Mouse (Mus musculus) heart, embryonic 14.5 days (tissue): ENCODE results near the gene Odf2. TPM values are rescaled to one million over a fixed set of nuclear protein-coding genes. Genes with fewer than 3 reads are reported as not detected.
"Not testable (repeated sequence)": the region's sequence is repeated elsewhere in the genome, so short reads cannot be mapped to it uniquely, and the experiment has no call there.

Source experiments
- ATAC-seq: fragments of 200-750 bp; cut with Nextera tagmentation; 2 replicates; pipeline ENCODE4 v1.8.0; 2017; ENCODE audit warnings: low read depth, moderate TSS enrichment; ENCODE audit not compliant: insufficient number of reproducible peaks, insufficient read depth, low FRiP score
- H3K27ac ChIP-seq, 2 experiments: fragments of 200-500 bp in 1 of 2; fragments of 300-500 bp in 1 of 2; sonication (generic) in 1 of 2; replicated peaks in 1 of 2; 2 replicates each; pipeline ENCODE4 v1.5.1; 2012 to 2014; ENCODE audit warnings: low read depth in 2 of 2, low read length in 2 of 2, control low read depth in 1 of 2, mild to moderate bottlenecking in 1 of 2, mixed read lengths in 1 of 2; ENCODE audit not compliant: control insufficient read depth in 1 of 2, insufficient read depth in 1 of 2
- H3K27me3 ChIP-seq: fragments of 300-500 bp; sonication (generic); 2 replicates; pipeline ENCODE4 v1.6.1; 2014; ENCODE audit warnings: mild to moderate bottlenecking, low read length, control low read depth; ENCODE audit not compliant: control insufficient read depth, insufficient read depth
- H3K36me3 ChIP-seq: fragments of 300-500 bp; sonication (generic); 2 replicates; pipeline ENCODE4 v1.6.1; 2014; ENCODE audit warnings: mild to moderate bottlenecking, control low read depth, low read length, mixed read lengths; ENCODE audit not compliant: control insufficient read depth, insufficient read depth
- H3K4me1 ChIP-seq, 2 experiments: fragments of 200-500 bp in 1 of 2; fragments of 300-500 bp in 1 of 2; sonication (generic) in 1 of 2; 2 replicates each; pipeline ENCODE4 v1.6.1; 2012 to 2014; ENCODE audit warnings: low read length in 2 of 2, control low read depth in 1 of 2, mixed read lengths in 1 of 2; ENCODE audit not compliant: control insufficient read depth in 2 of 2, insufficient read depth in 2 of 2
- H3K4me2 ChIP-seq: fragments of 300-500 bp; sonication (generic); 2 replicates; pipeline ENCODE4 v1.6.1; 2014; ENCODE audit warnings: mild to moderate bottlenecking, low read length
- H3K4me3 ChIP-seq, 2 experiments: fragments of 200-500 bp in 1 of 2; fragments of 300-500 bp in 1 of 2; sonication (generic) in 1 of 2; 2 replicates each; pipeline ENCODE4 v1.5.1; 2012 to 2014; ENCODE audit warnings: low read length in 2 of 2, mild to moderate bottlenecking in 2 of 2, control low read depth in 1 of 2, low read depth in 1 of 2, moderate library complexity in 1 of 2; ENCODE audit not compliant: control insufficient read depth in 1 of 2, insufficient read depth in 1 of 2
- H3K9ac ChIP-seq: fragments of 300-500 bp; sonication (generic); 2 replicates; pipeline ENCODE4 v1.6.1; 2014; ENCODE audit warnings: mild to moderate bottlenecking, low read length
- H3K9me3 ChIP-seq: fragments of 300-500 bp; sonication (generic); 2 replicates; pipeline ENCODE4 v1.6.1; 2016; ENCODE audit warnings: low read length, control low read depth; ENCODE audit not compliant: control insufficient read depth
- WGBS: fragments of 180-500 bp; shearing (Covaris S2); extraction: QIAGEN DNeasy Blood & Tissue Kit; methylation state at CpG from one replicate; pipeline ENCODE4 v1.1.7; 2014; 5-methylcytosine and 5-hydroxymethylcytosine counted together
- polyA plus RNA-seq: library from polyadenylated mRNA; unstranded; fragments of >200 nt; fragmentation: Nextera tagmentation; extraction: Ambion mirVana; gene quantifications from 2 replicates; pipeline ENCODE4 v1.2.1, GENCODE M21; 2014

Gene Odf2
- polyA plus RNA-seq, 1 experiment from 2014 or later = 46.8 TPM

DNA sequence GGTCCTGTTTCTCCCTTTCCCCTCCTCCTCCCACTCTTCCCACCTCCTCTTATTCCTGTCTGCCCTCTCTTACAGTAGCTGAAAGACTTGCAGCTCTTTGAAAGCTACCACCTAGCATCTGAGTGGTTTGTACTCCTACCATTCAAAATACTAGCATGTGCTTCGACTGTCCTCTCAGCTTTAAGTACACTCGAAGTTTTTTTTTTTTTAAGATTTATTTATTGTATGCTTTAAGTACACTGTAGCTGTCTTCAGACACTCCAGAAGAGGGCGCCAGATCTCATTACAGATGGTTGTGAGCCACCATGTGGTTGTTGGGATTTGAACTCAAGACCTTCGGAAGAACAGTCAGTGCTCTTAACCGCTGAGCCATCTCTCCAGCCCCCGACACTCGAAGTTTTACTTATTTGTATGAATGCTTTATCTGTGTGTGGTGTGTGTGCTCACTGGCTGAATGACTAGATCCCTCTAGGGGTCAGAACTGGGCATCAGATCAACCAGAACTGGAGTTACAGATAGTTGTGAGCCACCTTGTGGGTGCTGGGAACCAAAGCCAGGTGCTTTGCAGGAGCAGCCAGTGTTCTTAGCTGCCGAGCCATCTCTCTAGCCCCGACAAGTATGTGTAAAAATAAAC lies 2.2 kb upstream of the Odf2 start:
- H3K4me3 ChIP-seq, H3K27ac ChIP-seq, H3K9ac ChIP-seq, H3K27me3 ChIP-seq, H3K36me3 ChIP-seq, ATAC-seq, H3K4me2 ChIP-seq, H3K9me3 ChIP-seq: not testable (repeated sequence)
- peaks cover 12 to 14% of the 10 kb centered on the region in 2 experiments for H3K4me1 ChIP-seq
- WGBS = 77% methylated on average over 9 of the region's 9 CpGs

DNA sequence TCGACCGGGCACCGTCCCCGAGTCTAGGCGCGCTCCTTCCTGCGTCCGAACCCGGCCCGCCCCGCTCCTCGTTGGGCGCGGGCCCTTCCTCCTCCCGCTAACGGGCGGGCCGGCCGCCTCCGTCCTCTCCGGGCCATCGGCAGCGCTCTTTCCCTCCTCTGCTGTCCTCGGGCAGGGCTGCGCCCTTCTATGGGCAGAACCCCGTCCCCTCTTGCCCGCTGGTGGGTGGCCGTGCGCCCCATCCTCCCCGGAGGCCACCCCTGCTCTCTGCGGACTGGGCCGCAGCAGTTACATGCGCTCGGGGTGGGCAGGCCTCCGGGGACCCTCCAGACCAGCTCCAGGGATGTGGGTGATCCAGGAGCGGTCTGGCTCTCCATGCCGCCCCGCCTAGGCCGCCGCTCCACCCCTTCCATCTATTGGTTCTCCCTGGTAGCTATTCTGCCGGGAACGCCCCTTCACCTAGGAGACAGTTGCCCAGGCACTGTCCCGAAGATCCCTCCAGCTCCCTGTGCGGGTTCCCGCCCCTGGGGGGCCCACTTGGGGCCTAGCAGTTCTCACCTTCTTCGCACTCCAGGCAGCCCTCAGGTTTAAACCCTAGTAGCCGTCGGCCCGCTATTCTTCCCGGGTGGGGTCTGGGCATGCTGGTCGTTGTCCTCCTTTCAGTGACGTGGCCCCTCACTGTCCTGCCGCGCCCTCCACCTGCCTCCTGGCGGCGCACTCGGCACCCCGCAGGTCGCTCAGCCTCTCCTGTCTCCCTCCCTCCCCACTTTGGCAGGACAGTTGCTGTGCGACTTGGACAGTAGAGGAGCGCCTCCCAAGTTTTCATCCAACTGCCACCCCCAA lies 1.2 kb downstream of the Odf2 start:
- H3K9me3 ChIP-seq = no peaks in the 10 kb centered on the region
- no peaks in the 10 kb centered on the region for H3K27me3 ChIP-seq
- H3K9ac ChIP-seq = peak overlapping the region; percentile 84
- peak overlapping the region; percentile 63 to 96 for H3K4me3 ChIP-seq
- WGBS = under 1% methylated on average over 54 of the region's 61 CpGs
- peak; percentile 83 for ATAC-seq
- H3K27ac ChIP-seq = peak overlapping the region; percentile 72 to 84
- peak overlapping the region; percentile 75 for H3K4me2 ChIP-seq
- H3K4me1 ChIP-seq = peaks cover 12 to 14% of the 10 kb centered on the region in 2 experiments
- peaks cover 37% of the 10 kb centered on the region for H3K36me3 ChIP-seq

DNA sequence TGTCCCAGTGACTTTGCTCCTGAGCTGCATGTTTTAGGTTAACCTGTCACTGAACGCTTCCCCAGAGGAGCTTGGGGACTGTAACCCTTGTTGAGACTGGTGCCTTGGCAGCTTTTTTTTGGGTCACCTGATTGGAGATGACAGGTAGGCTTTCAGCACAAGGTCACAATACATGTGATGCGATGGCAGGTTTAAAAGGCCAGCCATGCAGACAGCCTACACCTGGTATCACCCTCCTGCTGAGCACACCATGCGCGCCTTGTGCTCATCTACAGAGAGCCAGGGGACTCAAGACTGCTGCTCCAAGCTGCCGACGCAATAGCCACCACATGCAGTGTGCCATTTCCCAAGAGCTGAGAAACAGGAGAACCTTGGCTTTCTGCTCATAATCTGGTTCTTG lies 2.8 kb downstream of the Odf2 start:
- Histone ChIP-seq H3K9ac (no peak overlapping the region), H3K9me3 (no peaks in the 10 kb centered on the region), H3K4me1 (peaks cover 12 to 14% of the 10 kb centered on the region in 2 experiments), H3K27me3 (no peaks in the 10 kb centered on the region), H3K4me2 (no peak overlapping the region), H3K27ac (no peak overlapping the region), H3K4me3 (no peak overlapping the region), H3K36me3 (peaks cover 52% of the 10 kb centered on the region)
- WGBS = 92% methylated on average over 6 of the region's 6 CpGs
- no peak for ATAC-seq

DNA sequence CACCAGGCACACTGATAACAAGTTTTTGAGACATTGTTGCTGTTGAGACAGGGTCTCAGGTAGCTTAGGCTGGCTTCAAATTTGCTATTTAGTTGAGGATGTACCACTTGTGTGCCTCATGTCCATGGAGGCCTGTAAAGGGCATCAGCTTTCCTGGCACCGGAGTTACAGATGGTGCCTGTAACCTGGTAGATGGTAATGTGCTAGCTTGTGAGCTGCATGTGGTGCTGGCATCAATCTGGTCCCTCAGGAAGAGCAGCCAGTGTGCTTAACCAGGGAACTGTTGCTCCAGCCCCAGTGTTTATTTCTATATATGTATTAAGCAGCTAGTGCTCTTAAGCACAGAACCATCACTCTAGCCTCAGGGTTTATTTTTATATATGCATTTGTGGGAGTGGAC lies 7.0 kb downstream of the Odf2 start:
- no peaks in the 10 kb centered on the region for H3K9me3 ChIP-seq
- no peak overlapping the region for H3K4me3 ChIP-seq
- no peak for ATAC-seq
- no peak overlapping the region for H3K9ac ChIP-seq
- WGBS = 97% methylated on average over 1 of the region's 1 CpGs
- no peak overlapping the region for H3K4me2 ChIP-seq
- H3K27ac ChIP-seq = no peak overlapping the region
- H3K36me3 ChIP-seq = peaks cover 95% of the 10 kb centered on the region
- H3K4me1 ChIP-seq = peaks cover 1 to 4% of the 10 kb centered on the region in 2 experiments
- no peaks in the 10 kb centered on the region for H3K27me3 ChIP-seq

DNA sequence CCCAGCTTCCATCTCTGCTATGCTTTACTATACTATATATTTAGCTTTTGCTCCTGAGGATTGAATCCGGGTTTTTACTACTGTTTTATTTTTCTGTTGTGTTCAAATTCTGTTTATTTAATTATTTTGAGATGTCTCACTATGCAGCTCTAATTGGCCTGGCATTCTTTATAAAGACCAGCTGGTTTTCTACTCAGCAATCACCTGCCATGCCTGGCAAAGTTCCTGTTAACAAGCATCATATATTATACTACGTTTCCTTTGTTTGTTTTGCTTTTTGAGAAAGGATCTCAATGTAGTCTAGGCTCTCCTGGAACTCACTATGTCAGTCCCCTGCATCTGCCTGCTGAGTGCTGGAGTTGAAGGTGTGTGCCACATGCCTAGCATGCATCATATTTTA lies 8.3 kb downstream of the Odf2 start:
- no peak for ATAC-seq
- 93% methylated on average over 2 of the region's 2 CpGs for WGBS

DNA sequence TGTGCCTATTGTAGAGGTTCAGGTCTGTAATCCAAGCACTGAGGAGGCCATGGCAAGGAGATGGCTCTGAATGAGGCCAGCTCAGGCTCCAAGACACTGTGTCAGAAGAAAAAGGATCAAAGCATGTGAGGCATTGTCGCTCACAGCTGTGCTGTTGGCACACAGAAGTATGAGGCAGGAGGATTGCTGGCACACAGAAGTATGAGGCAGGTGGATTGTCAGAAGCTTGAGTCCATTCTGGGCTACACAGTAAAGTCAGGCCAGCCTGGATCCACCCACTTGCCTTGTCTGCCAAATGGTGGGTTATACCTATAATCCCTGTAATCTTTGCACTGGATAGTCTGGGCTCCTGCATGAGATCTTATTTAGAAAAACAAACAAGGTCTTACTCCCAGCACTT lies 9.1 kb downstream of the Odf2 start:
- WGBS = 90% methylated on average over 1 of the region's 1 CpGs
- Histone ChIP-seq H3K4me3 (no peak overlapping the region), H3K36me3 (peaks cover 100% of the 10 kb centered on the region), H3K4me2 (no peak overlapping the region), H3K4me1 (no peaks in the 10 kb centered on the region), H3K9me3 (no peaks in the 10 kb centered on the region), H3K27me3 (no peaks in the 10 kb centered on the region), H3K27ac (no peak overlapping the region), H3K9ac (no peak overlapping the region)
- no peak for ATAC-seq

More for the DNA sequence above, 8.3 kb downstream of the Odf2 start:
- Histone ChIP-seq H3K4me1 (no peaks in the 10 kb centered on the region), H3K9me3 (no peaks in the 10 kb centered on the region), H3K9ac (no peak overlapping the region), H3K4me3 (no peak overlapping the region), H3K27me3 (no peaks in the 10 kb centered on the region), H3K36me3 (peaks cover 100% of the 10 kb centered on the region), H3K4me2 (no peak overlapping the region), H3K27ac (no peak overlapping the region)

DNA sequence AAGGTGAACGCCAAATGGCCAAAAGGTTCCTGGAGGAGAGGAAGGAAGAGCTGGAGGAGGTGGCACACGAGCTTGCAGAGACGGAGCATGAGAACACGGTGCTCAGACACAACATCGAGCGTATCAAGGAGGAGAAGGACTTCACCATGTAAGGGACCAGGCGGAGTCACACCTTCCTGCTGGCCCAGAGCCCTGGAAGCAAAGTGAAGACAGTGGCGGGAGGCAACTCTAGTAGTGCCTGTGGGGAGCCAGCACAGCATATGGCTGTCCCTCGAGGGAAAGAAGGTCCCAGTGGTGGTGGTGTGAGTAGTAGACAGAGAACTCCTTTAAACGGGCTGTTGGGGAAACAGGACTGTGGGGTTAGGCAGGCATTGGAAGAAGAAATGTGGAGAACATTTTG lies 13.2 kb downstream of the Odf2 start:
- no peak overlapping the region for H3K27ac ChIP-seq
- no peak overlapping the region for H3K4me3 ChIP-seq
- H3K36me3 ChIP-seq = peaks cover 100% of the 10 kb centered on the region
- 90% methylated on average over 10 of the region's 10 CpGs for WGBS
- ATAC-seq = no peak
- H3K4me1 ChIP-seq = no peaks in the 10 kb centered on the region
- no peak overlapping the region for H3K9ac ChIP-seq
- H3K9me3 ChIP-seq = no peaks in the 10 kb centered on the region
- H3K27me3 ChIP-seq = no peaks in the 10 kb centered on the region
- no peak overlapping the region for H3K4me2 ChIP-seq
